Mouse (Mus musculus) T-helper 2 cell (primary cell): ENCODE data around the gene Mtap.

Experiments
- in situ Hi-C: fragments of 300-600 bp; cut with MboI, MseI; formaldehyde crosslinking; loops from one replicate; pipeline ENCODE4 v1.15.1; 2025; ENCODE audit warnings: high pct_unique_total_duplicates

Mtap gene

DNA sequence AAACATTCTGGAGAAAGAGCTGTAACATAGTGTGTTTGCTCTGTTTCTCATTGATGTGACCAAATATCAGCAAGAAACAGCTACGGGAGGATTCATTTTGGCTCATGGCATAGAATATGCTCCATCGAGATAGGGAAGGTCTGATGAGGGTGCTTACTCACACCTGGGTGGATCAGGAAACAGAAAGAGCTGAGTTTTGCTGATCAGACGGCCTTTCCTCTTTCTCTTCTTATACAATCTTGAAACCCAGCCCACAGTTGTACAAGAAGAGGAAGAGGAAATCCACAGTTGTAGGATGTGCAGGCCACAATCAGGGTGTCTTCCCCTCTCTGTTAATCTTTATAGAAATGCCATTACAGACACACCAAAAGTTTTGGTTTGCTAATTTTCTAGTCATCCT, 75.3 kb downstream of the Mtap start:
- in situ Hi-C loops = no loop called here
